Mouse (Mus musculus) ES-Bruce4 (cell line): Measurements from ENCODE around the gene Tie1. TPM values are rescaled to one million over a fixed set of nuclear protein-coding genes. Genes with fewer than 3 reads are reported as not detected.

Source experiments
- H3K27ac ChIP-seq: 2 replicates; pipeline ENCODE4 v1.5.1; 2012; ENCODE audit warnings: low read length, inconsistent platforms; ENCODE audit not compliant: insufficient read depth
- H3K27me3 ChIP-seq: 2 replicates; pipeline ENCODE4 v1.6.1; 2012; ENCODE audit warnings: mild to moderate bottlenecking, low read length, inconsistent platforms; ENCODE audit not compliant: control insufficient read depth, poor library complexity, insufficient read depth, severe bottlenecking
- H3K36me3 ChIP-seq: 2 replicates; pipeline ENCODE4 v1.6.1; 2012; ENCODE audit warnings: inconsistent platforms, mild to moderate bottlenecking, low read length, moderate library complexity; ENCODE audit not compliant: control insufficient read depth, poor library complexity, insufficient read depth, severe bottlenecking
- H3K4me1 ChIP-seq: one replicate; pipeline ENCODE4 v1.8.1; 2011; ENCODE audit warnings: low read length; ENCODE audit not compliant: control insufficient read depth, insufficient read depth
- H3K4me3 ChIP-seq: 2 replicates; pipeline ENCODE4 v1.5.1; 2011; ENCODE audit warnings: low read depth, mild to moderate bottlenecking, low read length
- H3K9ac ChIP-seq: 2 replicates; pipeline ENCODE4 v1.6.1; 2012; ENCODE audit warnings: low read depth, mild to moderate bottlenecking, inconsistent platforms; ENCODE audit not compliant: poor library complexity, severe bottlenecking
- H3K9me3 ChIP-seq: replicated peaks from 2 replicates; pipeline ENCODE4 v1.6.1; 2012; ENCODE audit warnings: mild to moderate bottlenecking, low read length, inconsistent platforms; ENCODE audit not compliant: control insufficient read depth, poor library complexity, insufficient read depth, severe bottlenecking
- CTCF ChIP-seq: IDR thresholded peaks from one replicate; pipeline ENCODE4 v1.8.1; 2011; ENCODE audit warnings: low read depth, low read length
- EP300 ChIP-seq: IDR thresholded peaks from 2 replicates; pipeline ENCODE4 v1.6.1; 2011; ENCODE audit warnings: low read depth, low read length; ENCODE audit not compliant: insufficient read depth
- POLR2A ChIP-seq: IDR thresholded peaks from one replicate; pipeline ENCODE4 v1.8.1; 2011; ENCODE audit warnings: low read length; ENCODE audit not compliant: insufficient read depth
- polyA plus RNA-seq: library from polyadenylated mRNA; stranded (reverse); fragments of >200 nt; gene quantifications from 2 replicates; pipeline ENCODE4 v1.2.4, GENCODE M21; 2011; ENCODE audit warnings: low read depth; ENCODE audit not compliant: missing spikeins, insufficient read depth, insufficient read length

Gene Tie1
- polyA plus RNA-seq: 0.19 and 0.26 TPM in 2 replicates

DNA sequence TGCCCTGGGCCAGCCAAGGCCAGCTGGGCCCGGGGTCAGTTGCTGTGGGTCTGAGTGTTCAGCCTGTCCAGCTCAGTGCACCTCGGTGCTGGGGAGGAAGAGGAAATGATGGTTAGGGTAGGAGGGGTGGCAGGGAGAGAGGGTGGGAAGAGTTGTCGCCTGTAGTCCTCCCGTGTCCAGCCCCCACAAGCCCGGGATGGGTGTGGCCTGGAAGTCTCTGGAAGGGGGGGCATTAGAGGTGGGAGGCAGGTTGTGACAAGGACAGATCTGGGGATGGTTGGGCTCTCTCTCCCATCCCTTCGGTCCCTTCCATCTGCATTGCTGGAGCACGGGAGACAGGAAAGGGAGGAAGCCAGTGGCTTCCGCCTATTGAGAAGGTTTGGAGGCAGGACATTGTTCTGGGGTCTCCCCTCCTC lies at the start of gene Tie1:
Gene Tie1 (minus strand): TSS at position 345 of the 416 bp plus-strand sequence.
- peaks cover 2% of the 10 kb centered on the region for H3K4me1 ChIP-seq
- no peak within 1 kb of the TSS for H3K27ac ChIP-seq
- no peak within 1 kb of the TSS for H3K4me3 ChIP-seq
- no peaks in the 10 kb centered on the region for H3K27me3 ChIP-seq
- no peak within 1 kb of the TSS for H3K9ac ChIP-seq
- H3K9me3 ChIP-seq: no peaks in the 10 kb centered on the region
- no peak for TF ChIP-seq POLR2A
- no peak for TF ChIP-seq CTCF
- TF ChIP-seq EP300: no peak
- H3K36me3 ChIP-seq: no peaks in the 10 kb centered on the region

DNA sequence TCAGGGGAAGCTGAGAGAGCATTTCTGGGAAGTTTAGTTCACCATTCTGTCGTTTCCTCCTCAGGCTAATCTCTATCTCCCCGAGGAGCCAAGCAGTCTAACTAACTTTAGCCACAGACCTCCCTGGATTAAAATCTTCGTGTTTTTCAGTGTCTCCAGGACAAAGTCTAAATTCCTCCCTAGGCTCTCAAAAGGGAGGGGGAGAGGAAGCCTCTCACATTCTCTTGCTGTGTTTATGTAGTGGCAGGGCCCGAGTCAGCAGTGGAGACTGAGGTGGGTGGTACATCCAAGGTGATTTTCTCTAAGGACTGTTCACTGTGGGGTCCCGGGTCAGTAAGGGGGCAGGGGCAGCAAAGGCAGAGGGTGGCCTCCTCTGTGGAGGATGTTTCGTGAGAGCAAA lies 47.9 kb upstream of the Tie1 start:
- H3K36me3 ChIP-seq: no peaks in the 10 kb centered on the region
- peaks cover 7% of the 10 kb centered on the region for H3K4me1 ChIP-seq
- H3K9ac ChIP-seq: no peak overlapping the region
- no peak for TF ChIP-seq CTCF
- TF ChIP-seq EP300: no peak
- no peak for TF ChIP-seq POLR2A
- H3K27me3 ChIP-seq: no peaks in the 10 kb centered on the region
- H3K4me3 ChIP-seq: no peak overlapping the region
- H3K9me3 ChIP-seq: no peaks in the 10 kb centered on the region
- no peak overlapping the region for H3K27ac ChIP-seq

DNA sequence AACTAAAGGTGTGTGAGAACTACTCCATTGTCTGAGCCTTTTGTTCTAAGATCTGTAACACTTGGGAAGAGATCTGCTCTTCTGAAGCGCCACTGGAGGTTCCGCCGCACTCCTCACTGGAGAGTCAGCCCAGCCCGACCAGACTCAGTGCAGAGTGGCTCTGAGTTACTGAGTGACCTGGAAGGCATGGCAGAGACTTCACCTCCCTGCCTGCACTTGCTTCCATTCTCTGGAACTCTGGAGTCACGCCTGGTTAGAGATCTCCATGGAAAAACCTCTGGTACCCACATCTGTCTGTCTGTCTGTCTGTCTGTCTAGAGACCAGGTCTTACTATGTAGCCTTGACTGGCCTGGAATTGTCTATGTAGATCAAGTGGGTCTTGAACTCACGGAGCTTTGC lies 45.7 kb upstream of the Tie1 start:
- Histone ChIP-seq H3K4me1 (peaks cover 11% of the 10 kb centered on the region), H3K9me3 (no peaks in the 10 kb centered on the region), H3K27ac (no peak overlapping the region), H3K9ac (no peak overlapping the region), H3K27me3 (no peaks in the 10 kb centered on the region), H3K4me3 (no peak overlapping the region), H3K36me3 (no peaks in the 10 kb centered on the region)
- TF ChIP-seq POLR2A (no peak), CTCF (no peak), EP300 (no peak)

DNA sequence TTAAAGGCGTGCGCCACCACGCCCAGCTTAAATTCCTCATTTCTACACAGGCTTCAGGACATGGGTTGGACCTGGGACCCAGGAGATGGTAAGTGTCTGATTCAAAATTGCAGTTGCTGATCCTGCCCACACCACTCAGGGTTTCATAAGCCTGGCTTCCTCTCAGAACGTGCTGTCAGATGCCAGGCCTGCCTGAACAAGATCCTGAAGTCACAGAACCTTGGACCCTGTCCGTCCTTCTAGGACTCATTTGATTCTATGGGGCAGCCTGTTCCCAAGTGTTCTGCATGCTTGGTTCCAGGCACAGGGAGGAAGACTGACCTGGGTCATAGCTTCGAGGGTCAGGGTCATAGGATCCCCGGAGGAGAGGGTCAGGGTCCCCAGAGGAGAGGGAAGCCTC lies 43.7 kb upstream of the Tie1 start:
- no peaks in the 10 kb centered on the region for H3K9me3 ChIP-seq
- no peaks in the 10 kb centered on the region for H3K36me3 ChIP-seq
- H3K9ac ChIP-seq: no peak overlapping the region
- H3K4me1 ChIP-seq: peaks cover 4% of the 10 kb centered on the region
- no peak for TF ChIP-seq CTCF
- no peak for TF ChIP-seq POLR2A
- TF ChIP-seq EP300: no peak
- no peaks in the 10 kb centered on the region for H3K27me3 ChIP-seq
- H3K4me3 ChIP-seq: no peak overlapping the region
- H3K27ac ChIP-seq: no peak overlapping the region

DNA sequence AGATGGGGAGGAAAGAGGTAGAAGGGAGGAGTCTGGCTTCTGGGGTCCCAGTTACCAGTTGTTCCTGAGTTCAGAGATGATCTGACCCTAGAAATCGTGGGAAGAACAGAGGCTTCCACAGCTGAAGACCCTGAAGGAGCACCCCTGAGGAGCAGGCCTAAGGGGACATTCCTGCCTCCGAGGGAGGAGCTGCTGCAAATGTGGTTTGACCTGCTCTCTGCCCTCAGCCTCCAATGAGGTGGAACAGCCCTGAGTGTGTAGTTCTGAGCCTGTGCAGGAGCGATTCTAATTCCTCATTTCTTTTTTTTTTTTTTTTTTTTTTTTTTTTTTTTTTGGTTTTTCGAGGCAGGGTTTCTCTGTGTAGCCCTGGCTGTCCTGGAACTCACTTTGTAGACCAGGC lies 43.3 kb upstream of the Tie1 start:
- Histone ChIP-seq H3K9me3 (no peaks in the 10 kb centered on the region), H3K9ac (no peak overlapping the region), H3K4me1 (peaks cover 6% of the 10 kb centered on the region), H3K27me3 (no peaks in the 10 kb centered on the region), H3K27ac (no peak overlapping the region), H3K36me3 (no peaks in the 10 kb centered on the region), H3K4me3 (no peak overlapping the region)
- TF ChIP-seq CTCF: no peak
- TF ChIP-seq POLR2A: no peak
- TF ChIP-seq EP300: no peak

DNA sequence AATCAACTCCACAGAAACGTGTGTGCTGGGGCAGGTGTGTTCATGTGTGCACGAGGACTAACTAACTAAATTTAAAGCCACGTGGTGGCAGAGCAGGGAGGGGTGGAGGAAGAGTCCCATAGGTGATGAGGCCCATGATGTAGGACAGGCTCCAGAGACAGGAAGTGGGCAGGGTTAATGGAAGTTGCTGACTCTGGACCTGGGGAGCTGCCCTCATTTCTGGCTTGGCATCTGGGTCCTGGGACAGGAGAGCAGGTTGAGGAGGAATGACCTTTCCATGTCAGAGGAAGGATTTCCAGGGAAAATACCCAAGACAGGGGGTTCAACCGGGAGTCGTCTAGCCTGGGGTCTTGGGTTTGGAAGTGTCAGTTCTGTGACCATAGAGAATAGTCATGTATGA lies 42.8 kb upstream of the Tie1 start:
- Histone ChIP-seq H3K27ac (no peak overlapping the region), H3K4me3 (no peak overlapping the region), H3K4me1 (peaks cover 7% of the 10 kb centered on the region), H3K9me3 (no peaks in the 10 kb centered on the region), H3K36me3 (no peaks in the 10 kb centered on the region), H3K27me3 (no peaks in the 10 kb centered on the region), H3K9ac (no peak overlapping the region)
- TF ChIP-seq EP300: no peak
- no peak for TF ChIP-seq POLR2A
- TF ChIP-seq CTCF: no peak
